Comparison of ENCODE assay signal across 12 mouse cellular contexts in genomic region chr11:53524905-53525304, GRCm38 (mm10). TPM values are rescaled to one million over a fixed set of nuclear protein-coding genes. Genes with fewer than 3 reads are reported as not detected.
A peak's percentile ranks its signal among the peaks of the same experiment; 100 is the strongest.
DNase-seq lines count a peak whose midpoint lies in the region; ATAC-seq and TF ChIP-seq lines count a peak whose summit lies in the region.
"Had no signal": no experiment of that assay in that cellular context is flagged by ENCODE, and none has a peak within 500 bp of the region (broad histone marks: within the 10 kb centered on the region; RNA-seq: fewer than 3 reads in every experiment).

No protein-coding gene starts in this region.

- DNase-seq in gastrocnemius, postnatal 14 days, result peak; percentile 26
- DNase-seq in gastrocnemius, postnatal 4 days (ENCODE audit: low spot score in 2 of 2), result no peak
- DNase-seq in midbrain, postnatal 0 days (ENCODE audit: low spot score), result no peak
- DNase-seq in thymus, postnatal 0 days (ENCODE audit: low spot score), result peak; percentile 42
- DNase-seq in urinary bladder, postnatal 25 days (ENCODE audit: low spot score), result no peak
- DNase-seq: adrenal gland, postnatal 25 days had no signal

- no peak overlapping the region for H3K27ac ChIP-seq in midbrain, postnatal 0 days (ENCODE audit: low read depth, low read length)
- no peak overlapping the region for H3K27ac ChIP-seq in midbrain, embryonic 13.5 days
- no peak overlapping the region for H3K27ac ChIP-seq in embryonic fibroblast, embryonic 13.5 days (ENCODE audit: insufficient read depth, low read length)
- no peak overlapping the region for H3K27ac ChIP-seq in forebrain, embryonic 16.5 days (ENCODE audit: low read length)

- H3K36me3 ChIP-seq in midbrain, postnatal 0 days (ENCODE audit: insufficient read depth, low read length), result no peaks in the 10 kb centered on the region
- no peaks in the 10 kb centered on the region for H3K36me3 ChIP-seq in midbrain, embryonic 13.5 days
- no peaks in the 10 kb centered on the region for H3K36me3 ChIP-seq in forebrain, embryonic 16.5 days (ENCODE audit: control insufficient read depth, insufficient read depth)

- peaks cover 15% of the 10 kb centered on the region; the same call in 1 of the 2 replicates for H3K4me1 ChIP-seq in midbrain, postnatal 0 days (ENCODE audit: insufficient read depth, low read length)
- peaks cover 27% of the 10 kb centered on the region for H3K4me1 ChIP-seq in midbrain, embryonic 13.5 days (replicated peaks)
- H3K4me1 ChIP-seq in embryonic fibroblast, embryonic 13.5 days (ENCODE audit: control insufficient read depth, insufficient read depth, low read length), result peaks cover 5% of the 10 kb centered on the region
- peaks cover 43% of the 10 kb centered on the region for H3K4me1 ChIP-seq in forebrain, embryonic 16.5 days (replicated peaks; ENCODE audit: control insufficient read depth, insufficient read depth, low read length)

- ATAC-seq in midbrain, postnatal 0 days (ENCODE audit: low FRiP score), result no peak
- ATAC-seq in midbrain, embryonic 13.5 days, result no peak
- ATAC-seq in forebrain, embryonic 16.5 days, result no peak

- no peaks in the 10 kb centered on the region for H3K9me3 ChIP-seq in midbrain, postnatal 0 days (ENCODE audit: low read length)
- no peaks in the 10 kb centered on the region for H3K9me3 ChIP-seq in midbrain, embryonic 13.5 days
- H3K9me3 ChIP-seq in forebrain, embryonic 16.5 days (ENCODE audit: control insufficient read depth, low read length), result no peaks in the 10 kb centered on the region
- H3K9me3 ChIP-seq: limb, embryonic 12.5 days had no signal

- intact Hi-C loops in gastrocnemius, postnatal 14 days (cut with DNase I; ENCODE audit: low total_unique reads), result no loop called here

- 67% methylated on average over 6 of the region's 6 CpGs for WGBS in midbrain, postnatal 0 days
- WGBS in midbrain, embryonic 13.5 days, result 64% methylated on average over 6 of the region's 6 CpGs
- 61% methylated on average over 6 of the region's 6 CpGs for WGBS in forebrain, embryonic 16.5 days

- TF ChIP-seq POLR2A in embryonic fibroblast, embryonic 13.5 days (IDR thresholded peaks at IDR 0.05; ENCODE audit: low read depth, low read length), result no peak

- no peak overlapping the region for H3K4me2 ChIP-seq in midbrain, postnatal 0 days (ENCODE audit: low read depth, low read length, poor library complexity, severe bottlenecking)
- H3K4me2 ChIP-seq in midbrain, embryonic 13.5 days (replicated peaks), result no peak overlapping the region
- H3K4me2 ChIP-seq in forebrain, embryonic 16.5 days (ENCODE audit: low read length), result no peak overlapping the region

- H3K9ac ChIP-seq in midbrain, postnatal 0 days (replicated peaks; ENCODE audit: low read length, poor library complexity, severe bottlenecking), result no peak overlapping the region
- no peak overlapping the region for H3K9ac ChIP-seq in midbrain, embryonic 13.5 days (replicated peaks)
- H3K9ac ChIP-seq in forebrain, embryonic 16.5 days (replicated peaks; ENCODE audit: low read depth, low read length), result no peak overlapping the region
- H3K9ac ChIP-seq: limb, embryonic 12.5 days had no signal

- TF ChIP-seq CTCF in midbrain, postnatal 0 days (IDR thresholded peaks at IDR 0.05), result peak; percentile 55
- TF ChIP-seq CTCF in embryonic fibroblast, embryonic 13.5 days (IDR thresholded peaks at IDR 0.05; ENCODE audit: borderline replicate concordance, insufficient read depth, low read length), result peak; percentile 35; the same call in 1 of the 2 replicates

- H3K27me3 ChIP-seq in midbrain, postnatal 0 days (ENCODE audit: insufficient read depth, low read length), result no peaks in the 10 kb centered on the region
- H3K27me3 ChIP-seq in midbrain, embryonic 13.5 days, result 0 out of 2 replicates have a peak, but pooled peaks cover 2% of the 10 kb centered on the region
- H3K27me3 ChIP-seq in forebrain, embryonic 16.5 days (replicated peaks; ENCODE audit: control insufficient read depth, insufficient read depth, low read length), result no peaks in the 10 kb centered on the region
- H3K27me3 ChIP-seq: limb, embryonic 12.5 days had no signal

- no peak overlapping the region for H3K4me3 ChIP-seq in midbrain, postnatal 0 days (ENCODE audit: low read depth, low read length)
- H3K4me3 ChIP-seq in midbrain, embryonic 13.5 days (replicated peaks), result no peak overlapping the region
- no peak overlapping the region for H3K4me3 ChIP-seq in embryonic fibroblast, embryonic 13.5 days (ENCODE audit: insufficient read depth, low read length)
- H3K4me3 ChIP-seq in forebrain, embryonic 16.5 days (replicated peaks; ENCODE audit: low read length), result no peak overlapping the region
- H3K4me3 ChIP-seq: limb, embryonic 12.5 days had no signal

RNA-seq across cellular contexts. Expression of gene Sept8, which starts 5.8 kb away (rescaled TPM):
- total RNA-seq in gastrocnemius, postnatal 14 days (2021), result 10 to 100 TPM; 25.6 to 31.3 TPM
- total RNA-seq in gastrocnemius, postnatal 4 days (2021), result 10 to 100 TPM; 85.8 to 88.6 TPM
- 44.8 and 54.6 TPM in 2 replicates for total RNA-seq in midbrain, postnatal 0 days (2014; rRNA removed)
- 18.7 and 19.7 TPM in 2 replicates for polyA plus RNA-seq in midbrain, postnatal 0 days (2015; fragmentation: Nextera tagmentation; extraction: Ambion mirVana)
- polyA plus RNA-seq in midbrain, embryonic 13.5 days (2015; fragmentation: Nextera tagmentation; extraction: Ambion mirVana), result 11.0 and 12.7 TPM in 2 replicates
- polyA plus RNA-seq in embryonic fibroblast, embryonic 13.5 days (2011; ENCODE audit: insufficient read length, low read depth, missing spikeins), result 88.6 and 91.6 TPM in 2 replicates
- polyA plus RNA-seq in thymus, postnatal 0 days (2015; fragmentation: Nextera tagmentation; extraction: Ambion mirVana), result 11.1 and 12.1 TPM in 2 replicates
- 23.3 and 25.6 TPM in 2 replicates for polyA plus RNA-seq in forebrain, embryonic 16.5 days (2015; fragmentation: Nextera tagmentation; extraction: Ambion mirVana)

RNA-seq across cellular contexts. Expression of gene Kif3a, which starts 42.3 kb away (rescaled TPM):
- total RNA-seq in gastrocnemius, postnatal 14 days (2021), result 1 to 10 TPM; 6.8 to 7.4 TPM
- total RNA-seq in gastrocnemius, postnatal 4 days (2021), result 10 to 100 TPM; 15.9 to 18.2 TPM
- total RNA-seq in midbrain, postnatal 0 days (2014; rRNA removed), result 114 and 117 TPM in 2 replicates
- polyA plus RNA-seq in midbrain, postnatal 0 days (2015; fragmentation: Nextera tagmentation; extraction: Ambion mirVana), result 335 and 386 TPM in 2 replicates
- 232 and 283 TPM in 2 replicates for polyA plus RNA-seq in midbrain, embryonic 13.5 days (2015; fragmentation: Nextera tagmentation; extraction: Ambion mirVana)
- polyA plus RNA-seq in embryonic fibroblast, embryonic 13.5 days (2011; ENCODE audit: insufficient read length, low read depth, missing spikeins), result 27.3 and 35.3 TPM in 2 replicates
- polyA plus RNA-seq in thymus, postnatal 0 days (2015; fragmentation: Nextera tagmentation; extraction: Ambion mirVana), result 23.8 and 25.1 TPM in 2 replicates
- 268 and 295 TPM in 2 replicates for polyA plus RNA-seq in forebrain, embryonic 16.5 days (2015; fragmentation: Nextera tagmentation; extraction: Ambion mirVana)

RNA-seq across cellular contexts. Expression of gene Sowaha, which starts 44.8 kb away (rescaled TPM):
- under 1 TPM; 0.11 to 0.12 TPM for total RNA-seq in gastrocnemius, postnatal 14 days (2021)
- under 1 TPM; 0.16 to 0.25 TPM for total RNA-seq in gastrocnemius, postnatal 4 days (2021)
- 6.6 and 7.3 TPM in 2 replicates for total RNA-seq in midbrain, postnatal 0 days (2014; rRNA removed)
- polyA plus RNA-seq in midbrain, postnatal 0 days (2015; fragmentation: Nextera tagmentation; extraction: Ambion mirVana), result 3.5 and 4.0 TPM in 2 replicates
- polyA plus RNA-seq in midbrain, embryonic 13.5 days (2015; fragmentation: Nextera tagmentation; extraction: Ambion mirVana), result 0.31 and 0.42 TPM in 2 replicates
- not detected in 2 replicates for polyA plus RNA-seq in embryonic fibroblast, embryonic 13.5 days (2011; ENCODE audit: insufficient read length, low read depth, missing spikeins)
- 0.05 and 0.15 TPM in 2 replicates for polyA plus RNA-seq in thymus, postnatal 0 days (2015; fragmentation: Nextera tagmentation; extraction: Ambion mirVana)
- 1.9 and 2.2 TPM in 2 replicates for polyA plus RNA-seq in forebrain, embryonic 16.5 days (2015; fragmentation: Nextera tagmentation; extraction: Ambion mirVana)

RNA-seq across cellular contexts. Expression of gene Gm9945, which starts 44.9 kb away (rescaled TPM):
- total RNA-seq in gastrocnemius, postnatal 14 days (2021), result not detected
- not detected for total RNA-seq in gastrocnemius, postnatal 4 days (2021)
- not detected in 2 replicates for total RNA-seq in midbrain, postnatal 0 days (2014; rRNA removed)
- polyA plus RNA-seq in midbrain, postnatal 0 days (2015; fragmentation: Nextera tagmentation; extraction: Ambion mirVana), result 0.33 and 0.43 TPM in 2 replicates
- not detected in 2 replicates for polyA plus RNA-seq in midbrain, embryonic 13.5 days (2015; fragmentation: Nextera tagmentation; extraction: Ambion mirVana)
- polyA plus RNA-seq in embryonic fibroblast, embryonic 13.5 days (2011; ENCODE audit: insufficient read length, low read depth, missing spikeins), result not detected in 2 replicates
- polyA plus RNA-seq in thymus, postnatal 0 days (2015; fragmentation: Nextera tagmentation; extraction: Ambion mirVana), result not detected in 2 replicates
- not detected in 2 replicates for polyA plus RNA-seq in forebrain, embryonic 16.5 days (2015; fragmentation: Nextera tagmentation; extraction: Ambion mirVana)
- total RNA-seq: adrenal gland, postnatal 25 days; gastrocnemius, adult 8-10 months had no signal
- polyA plus RNA-seq: limb, embryonic 12.5 days had no signal

RNA-seq across cellular contexts. Expression of gene Gm9837, which starts 54.6 kb away (rescaled TPM):
- total RNA-seq in gastrocnemius, postnatal 14 days (2021), result not detected
- total RNA-seq in gastrocnemius, postnatal 4 days (2021), result not detected
- not detected in 2 replicates for total RNA-seq in midbrain, postnatal 0 days (2014; rRNA removed)
- not detected in 2 replicates for polyA plus RNA-seq in midbrain, postnatal 0 days (2015; fragmentation: Nextera tagmentation; extraction: Ambion mirVana)
- not detected in 2 replicates for polyA plus RNA-seq in midbrain, embryonic 13.5 days (2015; fragmentation: Nextera tagmentation; extraction: Ambion mirVana)
- polyA plus RNA-seq in embryonic fibroblast, embryonic 13.5 days (2011; ENCODE audit: insufficient read length, low read depth, missing spikeins), result not detected in 2 replicates
- not detected in 2 replicates for polyA plus RNA-seq in thymus, postnatal 0 days (2015; fragmentation: Nextera tagmentation; extraction: Ambion mirVana)
- polyA plus RNA-seq in forebrain, embryonic 16.5 days (2015; fragmentation: Nextera tagmentation; extraction: Ambion mirVana), result not detected in 2 replicates
- total RNA-seq: adrenal gland, postnatal 25 days; gastrocnemius, adult 8-10 months had no signal
- polyA plus RNA-seq: limb, embryonic 12.5 days; neural tube, embryonic 14.5 days had no signal

Comparison
In these comparisons a context has a peak if more than half of its experiments do, and no peak if none do; other contexts are left out.
1. DNase-seq: peak in gastrocnemius, postnatal 14 days (single experiment) and thymus, postnatal 0 days (single experiment); none in gastrocnemius, postnatal 4 days (0 of 2), midbrain, postnatal 0 days (single experiment) and urinary bladder, postnatal 25 days (single experiment).